ENCODE assay signal across 8 mouse cellular contexts in genomic region chr8:84856864-84857441, GRCm38 (mm10). TPM values are rescaled to one million over a fixed set of nuclear protein-coding genes. Genes with fewer than 3 reads are reported as not detected.
A peak's percentile ranks its signal among the peaks of the same experiment; 100 is the strongest.
DNase-seq lines count a peak whose midpoint lies in the region; ATAC-seq and TF ChIP-seq lines count a peak whose summit lies in the region.

Gene Farsa, plus strand, starts transcription at chr8:84856989.

- peaks cover 24% of the 10 kb centered on the region for H3K36me3 ChIP-seq in ES-Bruce4 (ENCODE audit: control insufficient read depth, insufficient read depth, low read length, poor library complexity, severe bottlenecking)
- H3K36me3 ChIP-seq in forebrain, embryonic 13.5 days (ENCODE audit: poor library complexity, severe bottlenecking) = peaks cover 30% of the 10 kb centered on the region
- H3K36me3 ChIP-seq in liver, postnatal 0 days (replicated peaks; ENCODE audit: insufficient read depth, low read length) = peaks cover 26% of the 10 kb centered on the region
- peaks cover 16% of the 10 kb centered on the region for H3K36me3 ChIP-seq in neural tube, embryonic 14.5 days (ENCODE audit: control insufficient read depth, insufficient read depth, low read length)

- no peaks in the 10 kb centered on the region for H3K9me3 ChIP-seq in ES-Bruce4 (replicated peaks; ENCODE audit: control insufficient read depth, insufficient read depth, low read length, poor library complexity, severe bottlenecking)
- no peaks in the 10 kb centered on the region for H3K9me3 ChIP-seq in forebrain, embryonic 13.5 days (replicated peaks)
- H3K9me3 ChIP-seq in liver, postnatal 0 days (ENCODE audit: low read length) = no peaks in the 10 kb centered on the region
- no peaks in the 10 kb centered on the region for H3K9me3 ChIP-seq in neural tube, embryonic 14.5 days (ENCODE audit: control insufficient read depth, low read length)

- peak within 1 kb of the TSS; percentile 70 for H3K9ac ChIP-seq in ES-Bruce4 (ENCODE audit: low read depth, poor library complexity, severe bottlenecking)
- H3K9ac ChIP-seq in forebrain, embryonic 13.5 days = peak within 1 kb of the TSS; percentile 89
- H3K9ac ChIP-seq in liver, postnatal 0 days (replicated peaks) = peak within 1 kb of the TSS; percentile 83
- peak within 1 kb of the TSS; percentile 71 for H3K9ac ChIP-seq in neural tube, embryonic 14.5 days (replicated peaks; ENCODE audit: low read depth, low read length)

- TF ChIP-seq CTCF in ES-Bruce4 (IDR thresholded peaks at IDR 0.05; ENCODE audit: low read depth, low read length) = no peak
- no peak for TF ChIP-seq CTCF in liver, postnatal 0 days (IDR thresholded peaks at IDR 0.05; ENCODE audit: low read depth)

- peak; percentile 94; the same call in 1 of the 2 replicates for ATAC-seq in cerebellum, adult (ENCODE audit: insufficient number of reproducible peaks, low FRiP score, low TSS enrichment)
- ATAC-seq in forebrain, embryonic 13.5 days = peak; percentile 94
- peak; percentile 96 for ATAC-seq in liver, postnatal 0 days
- ATAC-seq in neural tube, embryonic 14.5 days (ENCODE audit: low read depth) = peak; percentile 94

- WGBS in forebrain, embryonic 13.5 days = under 1% methylated on average over 39 of the region's 39 CpGs
- WGBS in large intestine, adult 2 months = under 1% methylated on average over 39 of the region's 39 CpGs
- 1% methylated on average over 39 of the region's 39 CpGs for WGBS in liver, postnatal 0 days (ENCODE audit: insufficient replicate concordance)
- WGBS in neural tube, embryonic 14.5 days = under 1% methylated on average over 39 of the region's 39 CpGs

- TF ChIP-seq POLR2A in ES-Bruce4 (IDR thresholded peaks at IDR 0.05; ENCODE audit: insufficient read depth, low read length) = peak; percentile 83

- DNase-seq in heart, postnatal 10 days = peak; percentile 95 to 97
- peak; percentile 84 for DNase-seq in large intestine, adult 2 months (ENCODE audit: low read depth, low spot score)
- DNase-seq in liver, postnatal 0 days = peak; percentile 94
- peak; percentile 91 for DNase-seq in testis, postnatal 10 days (ENCODE audit: low spot score)

- H3K27ac ChIP-seq in ES-Bruce4 (ENCODE audit: insufficient read depth, low read length) = peak within 1 kb of the TSS; percentile 5; the same call in 1 of the 2 replicates
- peak within 1 kb of the TSS; percentile 48 for H3K27ac ChIP-seq in forebrain, embryonic 13.5 days
- H3K27ac ChIP-seq in liver, postnatal 0 days (ENCODE audit: low read depth) = peak within 1 kb of the TSS; percentile 92
- peak within 1 kb of the TSS; percentile 63 for H3K27ac ChIP-seq in neural tube, embryonic 14.5 days (ENCODE audit: low read depth, low read length)

- peak within 1 kb of the TSS; percentile 95 for H3K4me2 ChIP-seq in forebrain, embryonic 13.5 days
- H3K4me2 ChIP-seq in liver, postnatal 0 days (ENCODE audit: low read depth, low read length) = peak within 1 kb of the TSS; percentile 87
- H3K4me2 ChIP-seq in neural tube, embryonic 14.5 days (ENCODE audit: low read depth, low read length) = peak within 1 kb of the TSS; percentile 89

- no peaks in the 10 kb centered on the region for H3K27me3 ChIP-seq in ES-Bruce4 (ENCODE audit: control insufficient read depth, insufficient read depth, low read length, poor library complexity, severe bottlenecking)
- no peaks in the 10 kb centered on the region for H3K27me3 ChIP-seq in forebrain, embryonic 13.5 days
- no peaks in the 10 kb centered on the region for H3K27me3 ChIP-seq in liver, postnatal 0 days (ENCODE audit: insufficient read depth, low read length)
- no peaks in the 10 kb centered on the region for H3K27me3 ChIP-seq in neural tube, embryonic 14.5 days (ENCODE audit: control insufficient read depth, insufficient read depth, low read length)

- H3K4me3 ChIP-seq in ES-Bruce4 (ENCODE audit: low read depth, low read length) = peak within 1 kb of the TSS; percentile 91
- peak within 1 kb of the TSS; percentile 93 for H3K4me3 ChIP-seq in forebrain, embryonic 13.5 days
- H3K4me3 ChIP-seq in liver, postnatal 0 days (ENCODE audit: low read depth, low read length) = peak within 1 kb of the TSS; percentile 89
- peak within 1 kb of the TSS; percentile 76 for H3K4me3 ChIP-seq in neural tube, embryonic 14.5 days (ENCODE audit: low read depth, low read length)

- peak; percentile 57; the same call in 1 of the 2 replicates for TF ChIP-seq EP300 in ES-Bruce4 (IDR thresholded peaks at IDR 0.05; ENCODE audit: insufficient read depth, low read depth, low read length)
- no peak for TF ChIP-seq EP300 in liver, postnatal 0 days (IDR thresholded peaks at IDR 0.05; ENCODE audit: low read depth)

- peaks cover 3% of the 10 kb centered on the region for H3K4me1 ChIP-seq in ES-Bruce4 (ENCODE audit: control insufficient read depth, insufficient read depth, low read length)
- peaks cover 15% of the 10 kb centered on the region for H3K4me1 ChIP-seq in forebrain, embryonic 13.5 days
- H3K4me1 ChIP-seq in liver, postnatal 0 days (ENCODE audit: insufficient read depth) = peaks cover 14% of the 10 kb centered on the region
- peaks cover 12% of the 10 kb centered on the region; the same call in 1 of the 2 replicates for H3K4me1 ChIP-seq in neural tube, embryonic 14.5 days (ENCODE audit: control insufficient read depth, insufficient read depth, low read length)

- intact Hi-C loops in heart, postnatal 10 days (cut with DNase I) = no loop called here

RNA-seq across cellular contexts. Expression of gene Farsa, which starts in this region (rescaled TPM):
- polyA plus RNA-seq in ES-Bruce4 (2011; ENCODE audit: insufficient read depth, insufficient read length, low read depth, missing spikeins) = 50.8 and 52.6 TPM in 2 replicates
- polyA plus RNA-seq in forebrain, embryonic 13.5 days (2015; fragmentation: Nextera tagmentation; extraction: Ambion mirVana) = 123 and 127 TPM in 2 replicates
- 10 to 100 TPM; 31.7 to 32.5 TPM for total RNA-seq in heart, postnatal 10 days (2021)
- 50.9 and 54.2 TPM in 2 replicates for polyA plus RNA-seq in large intestine, adult 2 months (2012; rRNA removed)
- 30.3 and 33.6 TPM in 2 replicates for polyA plus RNA-seq in liver, postnatal 0 days (2015; fragmentation: Nextera tagmentation; extraction: Ambion mirVana)
- 90.9 and 98.2 TPM in 2 replicates for polyA plus RNA-seq in neural tube, embryonic 14.5 days (2014; fragmentation: Nextera tagmentation; extraction: Ambion mirVana)

Comparison
In these comparisons a context has a peak if more than half of its experiments do, and no peak if none do; other contexts are left out.
1. Peak in every context shown above with its lines: DNase-seq, ATAC-seq, H3K4me3 ChIP-seq and H3K27ac ChIP-seq.
2. H3K27ac ChIP-seq: peak in every context shown above with its lines; median percentile 92 in liver, postnatal 0 days; 63 in neural tube, embryonic 14.5 days; 48 in forebrain, embryonic 13.5 days; 5 in ES-Bruce4.